Mouse (Mus musculus) layer of hippocampus, postnatal 10 days (tissue): Measurements from ENCODE around the gene St14. TPM values are rescaled to one million over a fixed set of nuclear protein-coding genes. Genes with fewer than 3 reads are reported as not detected.
"Not testable (repeated sequence)": the region's sequence is repeated elsewhere in the genome, so short reads cannot be mapped to it uniquely, and the experiment has no call there.

Source experiments
- DNase-seq, 2 experiments: peaks; one replicate each; pipeline ENCODE4 v3.0.0; 2021; ENCODE audit warnings: low spot score in 2 of 2
- total RNA-seq, 2 experiments: library from RNA; stranded (reverse); gene quantifications; 2 replicates each; pipeline ENCODE4 v1.2.3; 2021

The St14 gene
- total RNA-seq, 2 experiments from 2014 or later, result 0.74 to 0.82 TPM

DNA sequence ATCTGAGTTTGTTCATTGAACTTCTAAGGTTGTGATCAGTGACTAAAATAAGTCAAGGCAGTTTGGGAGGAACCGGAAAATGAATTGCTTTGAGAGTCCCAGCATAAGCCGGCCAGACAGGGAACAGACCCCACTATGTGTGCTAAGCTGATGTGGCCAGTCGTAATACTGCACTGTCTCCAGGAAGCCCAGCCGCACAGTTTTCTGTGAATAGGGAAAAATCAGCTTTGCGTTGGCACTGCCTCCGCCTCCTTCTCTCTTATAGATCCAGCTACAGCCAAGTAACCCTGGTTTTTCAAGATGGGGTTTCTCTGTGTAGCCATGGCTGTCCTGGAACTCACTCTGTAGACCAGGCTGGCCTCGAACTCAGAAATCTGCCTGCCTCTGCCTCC, 44.9 kb downstream of the St14 start:
- DNase-seq, result no peak

DNA sequence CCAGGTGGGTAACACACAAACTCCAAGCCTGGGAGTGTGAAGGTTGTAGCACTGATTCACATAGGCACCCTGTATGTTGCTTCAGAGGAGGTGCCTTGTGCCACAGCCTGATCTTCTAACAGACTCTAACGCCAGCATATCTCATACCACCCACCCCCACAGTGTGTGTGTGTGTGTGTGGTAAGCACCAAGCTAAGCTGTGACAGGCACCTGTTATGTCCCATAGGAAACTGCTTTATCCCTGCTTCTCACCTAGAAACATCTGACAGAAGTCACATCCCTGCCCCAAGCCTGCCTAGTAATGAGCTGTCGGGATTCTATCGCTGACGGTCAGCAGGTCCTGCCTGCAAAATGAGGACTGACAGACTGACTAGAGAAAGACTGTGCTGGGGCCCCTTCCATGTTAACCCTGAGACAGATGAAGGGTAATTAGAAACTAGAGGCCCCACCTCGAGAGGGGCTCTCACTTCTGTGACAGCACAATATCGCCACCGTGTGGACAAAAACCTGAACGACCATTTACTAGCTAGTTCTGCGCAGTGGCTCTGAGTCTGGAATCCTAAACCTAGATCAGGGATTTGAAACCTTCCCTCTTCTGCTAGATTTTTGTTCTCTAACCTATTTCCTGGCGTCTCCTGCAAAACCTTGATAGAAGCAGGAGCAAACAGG, 45.4 kb downstream of the St14 start:
- DNase-seq, result peak; percentile 82 to 87

- no peak for DNase-seq
These were observed 46.1 kb downstream of the St14 start for GRCm38 (mm10) chr9:31085556-31085955.

- no peak for DNase-seq
These were observed 48.9 kb downstream of the St14 start for GRCm38 (mm10) chr9:31082771-31083170.

GRCm38 (mm10) chr9:31082054-31082666, 49.5 kb downstream of the St14 start:
- DNase-seq, result peak; percentile 82 to 83

DNA sequence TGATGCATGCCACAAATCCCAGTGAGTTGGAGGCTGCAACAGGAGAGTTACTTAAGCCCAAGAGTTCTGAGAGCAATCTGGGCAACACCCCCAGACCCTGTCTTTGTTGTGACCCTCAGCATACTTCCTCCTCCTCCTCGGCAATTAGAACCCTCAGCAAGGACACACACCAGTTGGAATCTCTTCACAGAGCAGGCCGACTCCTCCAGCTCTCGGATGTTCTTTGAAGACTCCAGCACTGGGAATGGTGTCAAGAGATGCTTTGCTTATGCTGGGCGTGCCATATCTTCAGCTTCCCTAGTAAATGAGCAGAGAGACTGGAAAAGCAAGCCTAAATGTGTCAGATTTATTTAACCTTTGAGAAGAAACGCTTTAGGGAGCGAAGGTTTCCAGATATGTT, 50.9 kb downstream of the St14 start:
- no peak for DNase-seq

DNA sequence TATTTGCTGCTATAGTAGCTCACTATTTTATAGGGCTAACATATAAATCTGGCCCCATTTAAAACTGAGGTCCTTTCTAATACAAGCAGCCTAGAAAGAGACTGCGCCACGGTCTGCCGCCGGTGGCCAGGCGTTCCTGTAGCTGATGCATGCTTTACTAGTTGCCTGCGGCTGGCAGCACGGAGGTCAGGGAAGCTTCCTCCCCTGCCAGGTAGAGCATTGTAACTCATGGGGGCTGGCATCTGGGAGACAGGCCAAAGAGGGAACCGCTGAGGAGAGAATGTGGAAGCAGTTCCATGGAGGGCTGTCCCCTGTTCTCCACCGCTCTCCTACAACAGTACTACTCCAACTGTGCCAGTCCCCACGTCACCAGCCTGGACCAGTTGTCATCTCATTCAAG, 56.8 kb downstream of the St14 start:
- no peak for DNase-seq

DNA sequence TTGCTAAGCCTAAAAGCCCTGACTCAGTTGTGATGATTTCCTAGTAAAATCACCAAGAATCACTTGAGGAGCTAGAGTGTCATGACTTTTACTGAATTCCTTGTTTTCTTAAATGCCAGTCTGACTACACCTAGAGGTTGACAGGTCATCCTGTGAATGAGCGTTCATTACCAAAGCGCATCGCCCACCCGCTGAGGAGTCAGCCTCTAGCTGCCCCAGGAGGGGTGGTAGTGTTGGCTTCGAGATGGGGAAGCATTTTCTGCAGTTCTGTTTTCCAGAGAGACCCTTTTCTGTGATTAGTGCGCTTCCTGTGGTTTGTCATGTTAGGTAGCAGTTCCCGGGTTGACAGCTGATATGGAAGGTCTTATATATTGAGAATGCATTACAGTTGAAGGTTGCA, 57.9 kb downstream of the St14 start:
- DNase-seq, result no peak

DNA sequence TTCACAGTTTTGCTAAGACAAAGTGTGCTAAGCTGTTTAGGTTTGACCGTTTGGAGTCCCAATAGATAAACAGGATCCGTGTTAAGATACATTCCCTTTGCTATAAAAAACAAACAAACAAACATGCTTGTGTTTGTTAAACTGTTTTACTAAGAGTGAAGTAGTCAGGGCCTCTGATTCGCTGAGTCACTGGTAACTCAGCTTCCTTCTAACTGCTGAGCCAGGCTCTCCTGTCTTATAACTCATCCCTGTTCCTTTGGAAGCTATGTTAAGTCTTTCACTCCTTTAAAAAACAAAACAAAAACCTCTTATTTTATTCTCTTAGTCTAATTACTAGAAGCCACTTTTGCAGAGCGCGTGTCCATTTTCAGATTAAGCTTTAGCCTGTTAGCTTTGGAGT, 59.4 kb downstream of the St14 start:
- no peak for DNase-seq

DNA sequence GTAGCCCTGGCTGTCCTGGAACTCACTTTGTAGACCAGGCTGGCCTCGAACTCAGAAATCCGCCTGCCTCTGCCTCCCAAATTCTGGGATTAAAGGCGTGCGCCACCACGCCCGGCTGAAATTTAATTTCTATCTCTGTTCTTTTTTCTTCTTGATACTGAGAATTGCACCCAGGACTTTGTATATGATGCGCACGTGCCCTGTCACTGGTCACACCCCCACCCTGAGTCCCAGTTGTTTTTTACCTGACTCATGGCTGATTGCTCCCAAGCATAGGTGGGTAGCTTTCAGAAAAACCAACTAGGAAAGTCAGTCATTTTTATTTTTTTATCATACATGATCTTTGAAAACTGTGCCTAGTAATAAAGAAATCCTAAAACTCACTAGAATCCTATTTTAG, 60.9 kb downstream of the St14 start:
- no peak for DNase-seq

GRCm38 (mm10) chr9:31058723-31059122, 72.9 kb downstream of the St14 start:
- DNase-seq, result no peak

DNA sequence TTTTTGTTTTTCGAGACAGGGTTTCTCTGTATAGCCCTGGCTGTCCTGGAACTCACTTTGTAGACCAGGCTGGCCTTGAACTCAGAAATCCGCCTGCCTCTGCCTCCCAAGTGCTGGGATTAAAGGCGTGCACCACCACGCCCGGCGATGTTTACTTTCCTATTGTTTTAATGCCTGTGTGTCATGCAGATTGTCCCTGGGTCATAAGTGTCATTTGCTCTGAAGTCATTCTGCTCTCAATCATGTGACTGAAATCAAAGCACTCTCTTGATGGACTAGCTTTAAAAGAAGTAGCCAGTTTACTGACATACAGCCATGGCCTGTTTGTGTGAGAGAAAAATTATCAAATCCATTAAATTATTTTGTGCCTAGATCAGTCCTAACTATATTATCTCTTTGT, 80.1 kb downstream of the St14 start:
- DNase-seq, result not testable (repeated sequence)

DNA sequence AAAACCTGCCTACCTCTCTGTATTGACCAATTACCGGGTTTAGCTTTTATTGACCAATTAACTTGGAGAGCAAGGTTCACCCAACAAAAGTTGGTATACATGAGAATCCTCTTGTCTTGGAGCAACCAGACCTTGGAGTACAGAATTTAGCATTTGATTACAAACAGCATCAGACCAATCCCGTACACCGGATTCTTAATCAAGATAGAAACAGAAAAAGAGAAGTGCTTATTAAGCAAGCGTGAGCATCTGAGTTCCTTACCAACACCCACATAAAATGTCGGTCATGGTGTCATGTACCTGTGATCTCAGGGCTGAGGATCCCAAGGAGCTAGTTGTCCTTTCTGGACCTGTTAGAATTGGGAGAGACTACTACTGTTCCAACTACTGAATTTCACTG, 81.4 kb downstream of the St14 start:
- no peak for DNase-seq

Other genes starting within 250 kb of the St14 start
- gene Adamts15, start 209.4 kb downstream of the St14 start, total RNA-seq, result 1 to 10 TPM; 7.7 to 8.7 TPM
- gene Adamts8, start 189.3 kb downstream of the St14 start, total RNA-seq, result 1 to 10 TPM; 5.8 to 7.1 TPM
- 10 to 100 TPM; 34.6 to 35.7 TPM for gene Zbtb44, start 101.2 kb downstream of the St14 start, total RNA-seq
- gene Aplp2, start 80.0 kb upstream of the St14 start, total RNA-seq, result 100 to 1,000 TPM; 420 to 448 TPM
- 10 to 100 TPM; 15.5 to 18.8 TPM for gene Prdm10, start 148.7 kb upstream of the St14 start, total RNA-seq